Mouse (Mus musculus) olfactory bulb, adult 2 months (tissue): ENCODE measurements around the gene Ints4.

Source experiments
- CTCF ChIP-seq: fragments of 200-500 bp; IDR thresholded peaks from 2 replicates; pipeline ENCODE4 v1.5.1; 2012; ENCODE audit warnings: low read depth, mild to moderate bottlenecking, low read length, moderate library complexity; ENCODE audit not compliant: insufficient read depth
- POLR2A ChIP-seq: fragments of 200-500 bp; IDR thresholded peaks from 2 replicates; pipeline ENCODE4 v1.6.1; 2012; ENCODE audit warnings: mild to moderate bottlenecking, low read depth, low read length, moderate library complexity; ENCODE audit not compliant: insufficient read depth

GRCm38 (mm10) chr7:97578361-97579066 is 97.8 kb downstream of the Ints4 start:
- TF ChIP-seq POLR2A, result no peak; the same call in 1 of the 2 replicates
- TF ChIP-seq CTCF, result no peak
